Mouse (Mus musculus) G1E (cell line): ENCODE results near the gene Dyrk1a. TPM values are rescaled to one million over a fixed set of nuclear protein-coding genes. Genes with fewer than 3 reads are reported as not detected.

ENCODE experiments used
- ATAC-seq: 2 replicates; pipeline ENCODE4 v1.8.0; 2016; ENCODE audit warnings: mild to moderate bottlenecking; ENCODE audit not compliant: insufficient number of reproducible peaks, poor library complexity, low FRiP score, severe bottlenecking; ENCODE audit errors: extremely low read depth
- DNase-seq: peaks from one replicate; pipeline ENCODE4 v3.0.0; 2012; ENCODE audit warnings: low spot score
- H3K27me3 ChIP-seq: 2 replicates; pipeline ENCODE4 v1.6.1; 2012; ENCODE audit warnings: mild to moderate bottlenecking, low read length, inconsistent platforms; ENCODE audit not compliant: insufficient read depth
- H3K36me3 ChIP-seq: replicated peaks from 2 replicates; pipeline ENCODE3; 2012; ENCODE audit warnings: mild to moderate bottlenecking, inconsistent platforms
- H3K4me1 ChIP-seq: 2 replicates; pipeline ENCODE4 v1.6.1; 2012; ENCODE audit warnings: low read depth, low read length, inconsistent platforms, mixed read lengths; ENCODE audit not compliant: insufficient read depth
- H3K4me3 ChIP-seq: 2 replicates; pipeline ENCODE4 v1.5.1; 2012; ENCODE audit warnings: low read depth, mild to moderate bottlenecking, inconsistent platforms, low read length, moderate library complexity, mixed read lengths
- H3K9me3 ChIP-seq: replicated peaks from 2 replicates; pipeline ENCODE4 v1.6.1; 2012; ENCODE audit warnings: inconsistent platforms
- CTCF ChIP-seq: IDR thresholded peaks from 2 replicates; pipeline ENCODE4 v1.5.1; 2012; ENCODE audit warnings: low read depth, low read length, inconsistent platforms, mixed read lengths
- GATA1 ChIP-seq: IDR thresholded peaks from 2 replicates; pipeline ENCODE4 v1.6.1; 2012; ENCODE audit warnings: borderline replicate concordance, low read length, inconsistent platforms, mixed read lengths
- GATA2 ChIP-seq: IDR thresholded peaks from 2 replicates; pipeline ENCODE4 v1.6.1; 2012; ENCODE audit warnings: low read depth, low read length, inconsistent platforms, borderline replicate concordance
- POLR2AphosphoS5 ChIP-seq: IDR thresholded peaks from 2 replicates; pipeline ENCODE4 v1.6.1; 2012; ENCODE audit warnings: low read depth, low read length, inconsistent platforms; ENCODE audit not compliant: insufficient replicate concordance
- TAL1 ChIP-seq: conservative IDR thresholded peaks from 2 replicates; pipeline ENCODE4 v1.6.1; 2012; ENCODE audit warnings: low read depth, low read length, inconsistent platforms, mixed read lengths
- polyA plus RNA-seq: library from polyadenylated mRNA; stranded (reverse); fragments of >175 nt; gene quantifications from 2 replicates; pipeline ENCODE4 v1.2.3, GENCODE M21; 2012
- total RNA-seq, 2 experiments: library from RNA; stranded (forward) in 1 of 2; stranded (reverse) in 1 of 2; fragments of 200-1000 nt in 1 of 2; fragments of >200 nt in 1 of 2; fragmentation: Nextera tagmentation in 1 of 2; gene quantifications; 2 replicates each; pipeline ENCODE4 v1.2.3; 2014 to 2017

The Dyrk1a gene
- total and polyA plus RNA-seq, 3 experiments: 14.5 to 106 (median 67.3) TPM

DNA sequence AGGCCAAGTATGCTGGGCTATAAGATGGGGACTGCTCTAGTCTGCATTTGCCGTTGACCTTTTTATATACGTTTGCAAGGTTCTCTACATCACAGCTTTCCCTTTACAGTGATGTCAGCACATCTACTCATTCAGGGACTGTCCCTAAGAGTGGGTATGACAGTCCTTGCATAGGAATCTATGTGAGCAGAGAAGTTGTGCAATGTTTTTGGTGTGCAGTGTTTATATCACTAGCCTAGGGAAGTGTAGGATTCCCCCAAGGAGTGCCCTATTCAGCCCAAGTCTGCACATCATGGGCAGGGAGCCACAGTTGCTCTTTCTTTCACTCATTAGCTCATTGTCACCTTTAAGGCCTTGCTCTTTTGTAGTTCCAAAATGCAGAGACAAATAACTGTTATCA, 78.1 kb downstream of the Dyrk1a start:
- no peak for ATAC-seq
- TF ChIP-seq GATA1: no peak
- TF ChIP-seq TAL1: no peak
- TF ChIP-seq POLR2AphosphoS5: no peak
- no peak for TF ChIP-seq CTCF
- TF ChIP-seq GATA2: no peak
- DNase-seq: no peak
- peaks cover 15% of the 10 kb centered on the region; the same call in 1 of the 2 replicates for H3K4me1 ChIP-seq
- no peak overlapping the region for H3K4me3 ChIP-seq
- no peaks in the 10 kb centered on the region for H3K9me3 ChIP-seq
- H3K36me3 ChIP-seq: peaks cover 53% of the 10 kb centered on the region
- H3K27me3 ChIP-seq: no peaks in the 10 kb centered on the region

DNA sequence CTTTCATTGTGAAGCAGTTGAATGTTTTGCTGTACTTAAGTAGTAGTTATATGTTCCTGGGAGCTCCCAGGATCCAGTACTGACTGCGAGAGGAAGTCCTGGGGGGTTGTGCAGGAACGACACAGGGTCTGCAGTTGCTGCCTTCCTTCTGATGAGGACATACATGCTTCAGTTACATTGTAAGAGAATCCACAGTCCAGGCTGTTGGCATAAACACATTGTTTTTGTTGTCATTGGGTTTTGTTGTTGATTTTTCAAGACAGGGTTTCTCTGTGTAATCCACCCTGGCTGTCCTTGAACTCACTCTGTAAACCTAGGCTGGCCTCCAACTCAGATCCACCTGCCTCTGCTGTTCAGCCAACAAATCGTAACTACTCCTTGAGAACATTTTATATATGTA, 80.1 kb downstream of the Dyrk1a start:
- H3K4me3 ChIP-seq: no peak overlapping the region
- H3K4me1 ChIP-seq: peaks cover 12% of the 10 kb centered on the region; the same call in 1 of the 2 replicates
- H3K36me3 ChIP-seq: peaks cover 50% of the 10 kb centered on the region
- H3K27me3 ChIP-seq: no peaks in the 10 kb centered on the region
- no peaks in the 10 kb centered on the region for H3K9me3 ChIP-seq
- TF ChIP-seq GATA2 (no peak), GATA1 (no peak), POLR2AphosphoS5 (no peak), CTCF (no peak), TAL1 (no peak)
- ATAC-seq (no peak), DNase-seq (no peak)

DNA sequence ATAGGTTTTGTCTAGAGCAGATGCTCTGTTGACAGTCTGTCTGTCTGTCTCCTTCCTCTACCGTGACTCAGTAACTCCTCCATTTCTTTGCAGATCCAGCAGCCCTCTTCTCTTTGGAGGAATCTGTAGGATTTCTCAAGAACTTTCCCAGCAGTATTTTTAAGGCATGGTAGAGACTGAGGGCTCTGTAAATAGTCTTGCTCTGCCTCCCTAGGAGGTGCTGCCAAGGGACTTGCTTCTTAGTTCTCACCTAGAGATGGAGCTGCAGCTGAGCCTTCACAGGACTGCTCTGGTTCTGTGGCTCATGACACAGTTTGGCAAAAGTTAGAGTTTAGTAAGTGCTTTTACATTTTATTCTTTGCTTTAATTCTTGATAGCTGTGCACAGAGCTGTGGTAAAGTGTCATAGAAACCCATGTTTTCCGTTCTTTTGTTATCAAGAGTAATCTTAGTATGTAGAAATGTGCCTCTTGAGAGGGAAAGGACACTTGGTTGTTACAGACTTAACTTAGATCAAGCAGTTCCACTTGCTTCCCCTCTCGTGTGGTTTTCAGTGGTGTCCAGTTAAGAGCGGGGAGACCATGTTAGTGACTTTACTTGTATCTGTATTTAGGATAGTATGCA, 82.4 kb downstream of the Dyrk1a start:
- no peak for TF ChIP-seq GATA2
- no peak for TF ChIP-seq TAL1
- no peak for TF ChIP-seq POLR2AphosphoS5
- TF ChIP-seq GATA1: no peak
- TF ChIP-seq CTCF: no peak
- Histone ChIP-seq H3K27me3 (no peaks in the 10 kb centered on the region), H3K4me1 (peaks cover 12% of the 10 kb centered on the region; the same call in 1 of the 2 replicates), H3K4me3 (no peak overlapping the region), H3K9me3 (no peaks in the 10 kb centered on the region), H3K36me3 (peaks cover 44% of the 10 kb centered on the region)
- no peak for ATAC-seq
- no peak for DNase-seq

DNA sequence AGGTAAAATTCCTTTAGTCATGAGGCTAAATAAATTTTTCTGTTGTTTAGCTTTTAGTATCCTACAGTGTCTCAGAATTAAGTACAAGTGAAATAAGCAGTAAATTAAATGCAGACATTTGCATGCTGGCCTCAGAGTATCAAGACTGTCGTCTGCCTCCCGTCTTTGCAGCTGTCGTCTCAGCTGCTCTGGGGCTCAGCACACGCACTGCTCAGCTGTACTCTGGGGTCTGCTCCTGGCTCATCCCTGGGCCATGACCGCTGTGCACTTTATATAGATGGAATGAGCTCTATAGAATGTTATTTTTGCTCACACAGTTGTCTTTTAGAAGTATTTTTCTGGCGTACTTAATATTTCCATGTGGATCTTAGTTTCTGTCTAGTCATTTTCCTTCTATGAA, 85.3 kb downstream of the Dyrk1a start:
- TF ChIP-seq TAL1: no peak
- no peak for TF ChIP-seq GATA1
- no peak for TF ChIP-seq GATA2
- no peak for TF ChIP-seq POLR2AphosphoS5
- TF ChIP-seq CTCF: no peak
- H3K27me3 ChIP-seq: no peaks in the 10 kb centered on the region
- peaks cover 35% of the 10 kb centered on the region for H3K36me3 ChIP-seq
- H3K9me3 ChIP-seq: no peaks in the 10 kb centered on the region
- peaks cover 10% of the 10 kb centered on the region; the same call in 1 of the 2 replicates for H3K4me1 ChIP-seq
- DNase-seq (no peak), ATAC-seq (no peak)
- H3K4me3 ChIP-seq: no peak overlapping the region

DNA sequence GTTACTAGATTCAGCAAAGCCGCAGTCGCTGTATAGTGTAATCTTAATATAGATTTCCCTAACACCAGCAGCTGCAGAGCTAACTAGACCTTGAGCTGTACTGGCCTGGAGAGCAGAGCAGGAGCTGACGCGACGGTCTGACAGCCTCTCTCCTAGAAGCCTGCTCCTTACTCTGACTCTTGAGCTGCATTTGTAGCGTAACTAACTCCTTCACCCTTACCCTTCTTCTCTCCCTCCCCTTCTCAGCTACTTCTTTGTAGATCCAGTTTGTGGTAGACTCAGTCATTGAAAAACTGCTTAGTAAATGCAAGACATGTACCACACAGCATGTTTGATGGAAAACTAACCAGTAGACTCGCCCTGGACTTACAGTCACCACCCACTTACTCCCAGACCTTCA, 87.1 kb downstream of the Dyrk1a start:
- Histone ChIP-seq H3K36me3 (peaks cover 42% of the 10 kb centered on the region), H3K27me3 (no peaks in the 10 kb centered on the region), H3K9me3 (no peaks in the 10 kb centered on the region), H3K4me1 (peaks cover 17% of the 10 kb centered on the region), H3K4me3 (no peak overlapping the region)
- DNase-seq: no peak
- no peak for ATAC-seq
- no peak for TF ChIP-seq POLR2AphosphoS5
- TF ChIP-seq TAL1: no peak
- no peak for TF ChIP-seq CTCF
- TF ChIP-seq GATA2: no peak
- no peak for TF ChIP-seq GATA1

DNA sequence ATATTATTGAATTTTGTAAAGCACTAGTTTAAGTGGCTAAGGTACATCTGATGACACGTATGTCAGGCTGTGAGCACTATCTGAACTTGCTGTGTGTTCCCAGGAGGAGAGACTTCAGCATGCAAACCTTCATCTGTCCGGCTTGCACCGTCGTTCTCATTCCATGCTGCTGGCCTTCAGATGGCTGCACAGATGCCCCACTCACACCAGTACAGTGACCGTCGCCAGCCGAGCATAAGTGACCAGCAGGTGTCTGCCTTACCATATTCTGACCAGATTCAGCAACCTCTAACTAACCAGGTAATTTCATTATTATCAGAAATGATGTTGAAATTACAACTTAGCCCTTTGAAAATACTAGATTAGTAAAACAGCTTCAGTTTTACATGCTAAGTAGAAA, 89.6 kb downstream of the Dyrk1a start:
- TF ChIP-seq GATA1: no peak
- no peak for TF ChIP-seq POLR2AphosphoS5
- TF ChIP-seq GATA2: no peak
- no peak for TF ChIP-seq TAL1
- DNase-seq (no peak), ATAC-seq (no peak)
- H3K27me3 ChIP-seq: no peaks in the 10 kb centered on the region
- no peaks in the 10 kb centered on the region for H3K9me3 ChIP-seq
- H3K4me3 ChIP-seq: no peak overlapping the region
- H3K36me3 ChIP-seq: peaks cover 44% of the 10 kb centered on the region
- peaks cover 21% of the 10 kb centered on the region for H3K4me1 ChIP-seq

DNA sequence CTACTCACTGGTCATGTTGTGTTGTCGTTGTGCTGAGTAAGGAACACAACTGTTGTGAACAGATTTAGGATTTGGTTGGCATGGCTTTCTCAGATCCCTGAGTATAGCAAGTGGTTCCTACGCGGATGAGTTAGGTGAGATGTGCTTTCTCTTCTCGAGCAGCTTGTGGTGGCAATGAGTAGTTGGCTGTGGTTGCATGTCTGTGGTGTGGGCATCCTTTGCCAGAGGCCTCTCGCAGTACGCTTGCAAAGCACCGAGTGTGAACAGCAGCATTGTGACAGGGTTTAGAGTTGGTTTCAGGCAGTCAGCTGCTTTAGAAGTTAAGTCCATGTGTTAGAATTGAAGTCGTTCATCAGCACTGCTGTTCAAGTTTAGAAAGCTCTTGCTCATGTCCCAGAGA, 90.4 kb downstream of the Dyrk1a start:
- no peaks in the 10 kb centered on the region for H3K9me3 ChIP-seq
- no peak overlapping the region for H3K4me3 ChIP-seq
- DNase-seq: no peak
- no peak for TF ChIP-seq GATA1
- no peak for TF ChIP-seq CTCF
- no peak for TF ChIP-seq TAL1
- no peak for TF ChIP-seq GATA2
- TF ChIP-seq POLR2AphosphoS5: no peak
- peaks cover 49% of the 10 kb centered on the region for H3K36me3 ChIP-seq
- no peak for ATAC-seq
- H3K4me1 ChIP-seq: peaks cover 21% of the 10 kb centered on the region
- no peaks in the 10 kb centered on the region for H3K27me3 ChIP-seq
